Mouse (Mus musculus): ENCODE data around the gene Mras. TPM values are rescaled to one million over a fixed set of nuclear protein-coding genes. Genes with fewer than 3 reads are reported as not detected.

The Mras gene
- polyA plus RNA-seq, 1 experiment, result 6.0 TPM

- no peak overlapping the region for H3K27ac ChIP-seq (ENCODE audit: insufficient read depth, low read length)
- no peaks in the 10 kb centered on the region for H3K27me3 ChIP-seq (ENCODE audit: control insufficient read depth, insufficient read depth, low read length, poor library complexity, severe bottlenecking)
- no peaks in the 10 kb centered on the region for H3K4me1 ChIP-seq (ENCODE audit: control insufficient read depth, insufficient read depth, low read length)
- no peaks in the 10 kb centered on the region for H3K9me3 ChIP-seq (replicated peaks; ENCODE audit: control insufficient read depth, insufficient read depth, low read length, poor library complexity, severe bottlenecking)
- H3K9ac ChIP-seq (ENCODE audit: low read depth, poor library complexity, severe bottlenecking), result no peak overlapping the region
- no peak for TF ChIP-seq CTCF (IDR thresholded peaks at IDR 0.05; ENCODE audit: low read depth, low read length)
- no peak for TF ChIP-seq POLR2A (IDR thresholded peaks at IDR 0.05; ENCODE audit: insufficient read depth, low read length)
- TF ChIP-seq EP300 (IDR thresholded peaks at IDR 0.05; ENCODE audit: insufficient read depth, low read depth, low read length), result no peak
- no peaks in the 10 kb centered on the region for H3K36me3 ChIP-seq (ENCODE audit: control insufficient read depth, insufficient read depth, low read length, poor library complexity, severe bottlenecking)
- no peak overlapping the region for H3K4me3 ChIP-seq (ENCODE audit: low read depth, low read length)
These were observed 34.2 kb upstream of the Mras start for GRCm38 (mm10) chr9:99471334-99471733.

GRCm38 (mm10) chr9:99470347-99471092 is 33.3 kb upstream of the Mras start:
- no peak overlapping the region for H3K4me3 ChIP-seq (ENCODE audit: low read depth, low read length)
- no peak for TF ChIP-seq EP300 (IDR thresholded peaks at IDR 0.05; ENCODE audit: insufficient read depth, low read depth, low read length)
- TF ChIP-seq POLR2A (IDR thresholded peaks at IDR 0.05; ENCODE audit: insufficient read depth, low read length), result no peak
- no peak for TF ChIP-seq CTCF (IDR thresholded peaks at IDR 0.05; ENCODE audit: low read depth, low read length)
- no peaks in the 10 kb centered on the region for H3K36me3 ChIP-seq (ENCODE audit: control insufficient read depth, insufficient read depth, low read length, poor library complexity, severe bottlenecking)
- no peaks in the 10 kb centered on the region for H3K27me3 ChIP-seq (ENCODE audit: control insufficient read depth, insufficient read depth, low read length, poor library complexity, severe bottlenecking)
- H3K9ac ChIP-seq (ENCODE audit: low read depth, poor library complexity, severe bottlenecking), result no peak overlapping the region
- H3K27ac ChIP-seq (ENCODE audit: insufficient read depth, low read length), result no peak overlapping the region
- H3K4me1 ChIP-seq (ENCODE audit: control insufficient read depth, insufficient read depth, low read length), result no peaks in the 10 kb centered on the region
- H3K9me3 ChIP-seq (replicated peaks; ENCODE audit: control insufficient read depth, insufficient read depth, low read length, poor library complexity, severe bottlenecking), result no peaks in the 10 kb centered on the region

- Histone ChIP-seq H3K36me3 (ENCODE audit: control insufficient read depth, insufficient read depth, low read length, poor library complexity, severe bottlenecking) (no peaks in the 10 kb centered on the region), H3K27ac (ENCODE audit: insufficient read depth, low read length) (no peak overlapping the region), H3K9ac (ENCODE audit: low read depth, poor library complexity, severe bottlenecking) (no peak overlapping the region), H3K4me3 (ENCODE audit: low read depth, low read length) (no peak overlapping the region), H3K27me3 (ENCODE audit: control insufficient read depth, insufficient read depth, low read length, poor library complexity, severe bottlenecking) (no peaks in the 10 kb centered on the region), H3K4me1 (ENCODE audit: control insufficient read depth, insufficient read depth, low read length) (no peaks in the 10 kb centered on the region), H3K9me3 (replicated peaks; ENCODE audit: control insufficient read depth, insufficient read depth, low read length, poor library complexity, severe bottlenecking) (no peaks in the 10 kb centered on the region)
- TF ChIP-seq EP300 (IDR thresholded peaks at IDR 0.05; ENCODE audit: insufficient read depth, low read depth, low read length) (no peak), POLR2A (IDR thresholded peaks at IDR 0.05; ENCODE audit: insufficient read depth, low read length) (no peak), CTCF (IDR thresholded peaks at IDR 0.05; ENCODE audit: low read depth, low read length) (peak; percentile 25)
These were observed 32.6 kb upstream of the Mras start for GRCm38 (mm10) chr9:99469681-99470273.

- no peaks in the 10 kb centered on the region for H3K36me3 ChIP-seq (ENCODE audit: control insufficient read depth, insufficient read depth, low read length, poor library complexity, severe bottlenecking)
- H3K27me3 ChIP-seq (ENCODE audit: control insufficient read depth, insufficient read depth, low read length, poor library complexity, severe bottlenecking), result no peaks in the 10 kb centered on the region
- no peak overlapping the region for H3K27ac ChIP-seq (ENCODE audit: insufficient read depth, low read length)
- no peaks in the 10 kb centered on the region for H3K9me3 ChIP-seq (replicated peaks; ENCODE audit: control insufficient read depth, insufficient read depth, low read length, poor library complexity, severe bottlenecking)
- no peak overlapping the region for H3K9ac ChIP-seq (ENCODE audit: low read depth, poor library complexity, severe bottlenecking)
- TF ChIP-seq POLR2A (IDR thresholded peaks at IDR 0.05; ENCODE audit: insufficient read depth, low read length) (no peak), EP300 (IDR thresholded peaks at IDR 0.05; ENCODE audit: insufficient read depth, low read depth, low read length) (no peak), CTCF (IDR thresholded peaks at IDR 0.05; ENCODE audit: low read depth, low read length) (no peak)
- H3K4me3 ChIP-seq (ENCODE audit: low read depth, low read length), result no peak overlapping the region
- H3K4me1 ChIP-seq (ENCODE audit: control insufficient read depth, insufficient read depth, low read length), result no peaks in the 10 kb centered on the region
These were observed 31.4 kb upstream of the Mras start for GRCm38 (mm10) chr9:99468572-99468971.

- Histone ChIP-seq H3K27me3 (ENCODE audit: control insufficient read depth, insufficient read depth, low read length, poor library complexity, severe bottlenecking) (no peaks in the 10 kb centered on the region), H3K9me3 (replicated peaks; ENCODE audit: control insufficient read depth, insufficient read depth, low read length, poor library complexity, severe bottlenecking) (no peaks in the 10 kb centered on the region), H3K36me3 (ENCODE audit: control insufficient read depth, insufficient read depth, low read length, poor library complexity, severe bottlenecking) (no peaks in the 10 kb centered on the region), H3K9ac (ENCODE audit: low read depth, poor library complexity, severe bottlenecking) (no peak overlapping the region), H3K4me1 (ENCODE audit: control insufficient read depth, insufficient read depth, low read length) (no peaks in the 10 kb centered on the region), H3K4me3 (ENCODE audit: low read depth, low read length) (no peak overlapping the region), H3K27ac (ENCODE audit: insufficient read depth, low read length) (no peak overlapping the region)
- no peak for TF ChIP-seq EP300 (IDR thresholded peaks at IDR 0.05; ENCODE audit: insufficient read depth, low read depth, low read length)
These were observed 27.7 kb upstream of the Mras start for GRCm38 (mm10) chr9:99464876-99465275.

GRCm38 (mm10) chr9:99459730-99460129 is 22.5 kb upstream of the Mras start:
- Histone ChIP-seq H3K9ac (ENCODE audit: low read depth, poor library complexity, severe bottlenecking) (no peak overlapping the region), H3K27ac (ENCODE audit: insufficient read depth, low read length) (no peak overlapping the region), H3K27me3 (ENCODE audit: control insufficient read depth, insufficient read depth, low read length, poor library complexity, severe bottlenecking) (no peaks in the 10 kb centered on the region), H3K36me3 (ENCODE audit: control insufficient read depth, insufficient read depth, low read length, poor library complexity, severe bottlenecking) (no peaks in the 10 kb centered on the region), H3K4me3 (ENCODE audit: low read depth, low read length) (no peak overlapping the region), H3K9me3 (replicated peaks; ENCODE audit: control insufficient read depth, insufficient read depth, low read length, poor library complexity, severe bottlenecking) (no peaks in the 10 kb centered on the region), H3K4me1 (ENCODE audit: control insufficient read depth, insufficient read depth, low read length) (no peaks in the 10 kb centered on the region)
- TF ChIP-seq CTCF (IDR thresholded peaks at IDR 0.05; ENCODE audit: low read depth, low read length) (no peak), EP300 (IDR thresholded peaks at IDR 0.05; ENCODE audit: insufficient read depth, low read depth, low read length) (no peak), POLR2A (IDR thresholded peaks at IDR 0.05; ENCODE audit: insufficient read depth, low read length) (no peak)

Data from ES-Bruce4 (cell line).